Mouse (Mus musculus) megakaryocyte-erythroid progenitor cell, adult 5-6 weeks (primary cell): ENCODE measurements around the gene Lhx5. TPM values are rescaled to one million over a fixed set of nuclear protein-coding genes. Genes with fewer than 3 reads are reported as not detected.

Source experiments
- ATAC-seq: replicated peaks from 2 replicates; pipeline ENCODE4 v1.8.0; 2016; ENCODE audit warnings: mild to moderate bottlenecking, inconsistent platforms; ENCODE audit not compliant: severe bottlenecking, poor library complexity, low FRiP score, low TSS enrichment
- total RNA-seq, 2 experiments: library from RNA; stranded (forward) in 1 of 2; stranded (reverse) in 1 of 2; fragments of 200-1000, 215-1000 nt in 1 of 2; fragments of >200 nt in 1 of 2; fragmentation: Nextera tagmentation in 1 of 2; gene quantifications; 2 replicates each; pipeline ENCODE4 v1.2.3; 2014 to 2017

Gene Lhx5
- total RNA-seq, 2 experiments from 2014 or later = not detected

- no peak for ATAC-seq
Measured at GRCm38 (mm10) chr5:120456841-120457554, 25.5 kb downstream of the Lhx5 start.

- no peak for ATAC-seq
Measured at GRCm38 (mm10) chr5:120457628-120458027, 26.1 kb downstream of the Lhx5 start.

- no peak; the same call in 1 of the 2 replicates for ATAC-seq
Measured at GRCm38 (mm10) chr5:120459133-120459532, 27.6 kb downstream of the Lhx5 start.

GRCm38 (mm10) chr5:120461902-120462301 lies 30.4 kb downstream of the Lhx5 start:
- no peak for ATAC-seq

GRCm38 (mm10) chr5:120464321-120464720 lies 32.8 kb downstream of the Lhx5 start:
- no peak for ATAC-seq

GRCm38 (mm10) chr5:120465062-120465461 lies 33.6 kb downstream of the Lhx5 start:
- no peak for ATAC-seq

GRCm38 (mm10) chr5:120465860-120466259 lies 34.4 kb downstream of the Lhx5 start:
- ATAC-seq = peak; percentile 89

GRCm38 (mm10) chr5:120467026-120467425 lies 35.5 kb downstream of the Lhx5 start:
- peak; percentile 51 for ATAC-seq

- no peak for ATAC-seq
Measured at GRCm38 (mm10) chr5:120468336-120468735, 36.8 kb downstream of the Lhx5 start.

- no peak for ATAC-seq
Measured at GRCm38 (mm10) chr5:120468830-120469229, 37.3 kb downstream of the Lhx5 start.

GRCm38 (mm10) chr5:120471538-120471937 lies 40.0 kb downstream of the Lhx5 start:
- ATAC-seq = no peak

GRCm38 (mm10) chr5:120472770-120473169 lies 41.3 kb downstream of the Lhx5 start, which contains the start of gene Sdsl:
Gene Sdsl, minus strand, starts transcription at chr5:120472810.
- ATAC-seq = no peak

GRCm38 (mm10) chr5:120473361-120473760 lies 41.9 kb downstream of the Lhx5 start:
- peak; percentile 45 for ATAC-seq

- ATAC-seq = peak; percentile 48; the same call in 1 of the 2 replicates
Measured at GRCm38 (mm10) chr5:120475861-120476260, 44.4 kb downstream of the Lhx5 start.

- ATAC-seq = no peak
Measured at GRCm38 (mm10) chr5:120476296-120476695, 44.8 kb downstream of the Lhx5 start, which contains the start of gene Sds. Gene Sds, plus strand, starts transcription at chr5:120476526.

- ATAC-seq = no peak
Measured at GRCm38 (mm10) chr5:120477993-120478392, 46.5 kb downstream of the Lhx5 start.

- no peak for ATAC-seq
Measured at GRCm38 (mm10) chr5:120479538-120479937, 48.0 kb downstream of the Lhx5 start.

- ATAC-seq = no peak
Measured at GRCm38 (mm10) chr5:120481205-120481604, 49.7 kb downstream of the Lhx5 start.

GRCm38 (mm10) chr5:120483399-120483798 lies 51.9 kb downstream of the Lhx5 start:
- ATAC-seq = no peak

GRCm38 (mm10) chr5:120487844-120488243 lies 56.3 kb downstream of the Lhx5 start:
- no peak for ATAC-seq

GRCm38 (mm10) chr5:120490679-120491192 lies 59.2 kb downstream of the Lhx5 start:
- no peak for ATAC-seq
